Mouse (Mus musculus) spleen, embryonic (tissue): ENCODE results near the gene Erbin.

Source experiments
- CTCF ChIA-PET: fragments of 350-600 bp; sonication (Branson Sonifier 250); formaldehyde crosslinking; loops from one replicate; lab custom pipeline; 2022; lab: Charles Lee

Erbin gene

GRCm38 (mm10) chr13:103920261-103920932 lies at the start of gene Erbin:
Erbin (minus strand) TSS chr13:103920514.
- CTCF ChIA-PET, result no interaction called here

DNA sequence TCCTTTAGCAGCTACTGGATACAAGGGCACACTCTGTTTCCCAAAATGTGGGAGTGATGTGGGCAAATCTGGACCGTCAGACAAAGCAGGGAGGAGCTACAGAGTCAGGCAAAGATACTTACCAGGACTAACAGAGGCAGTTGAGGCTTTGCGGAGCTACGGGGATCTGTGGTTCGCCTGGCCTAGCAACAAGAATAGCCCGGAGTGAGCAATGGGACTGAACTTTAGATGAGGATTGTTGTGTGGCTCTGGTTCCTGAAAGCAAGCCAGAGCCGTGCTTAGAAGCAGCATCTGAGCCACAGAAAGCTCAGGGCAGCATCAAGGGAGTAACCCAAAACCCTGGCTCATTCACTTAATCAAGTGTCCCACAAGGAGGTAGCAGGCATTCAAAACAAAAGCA lies 49.6 kb upstream of the Erbin start:
- CTCF ChIA-PET, result no interaction called here

DNA sequence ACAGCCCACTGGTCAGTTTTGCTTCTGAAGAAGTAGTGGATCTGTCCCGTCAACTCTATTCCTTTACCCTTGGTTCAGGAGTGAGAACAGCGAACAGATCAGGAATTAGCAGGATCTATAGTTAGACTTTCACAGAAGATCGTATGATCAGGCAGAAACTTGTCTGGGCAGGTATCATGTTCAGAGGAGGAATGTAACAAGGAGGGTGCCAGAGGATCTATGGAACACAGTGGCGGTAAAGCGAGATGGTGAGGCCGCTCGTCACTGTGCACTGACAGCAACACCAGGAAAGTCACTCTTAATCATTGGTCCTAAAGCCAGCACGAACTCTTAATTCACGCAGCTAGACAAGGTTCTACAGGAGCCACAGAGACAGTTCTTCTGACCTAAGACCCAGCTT lies 47.7 kb upstream of the Erbin start:
- CTCF ChIA-PET, result no interaction called here

DNA sequence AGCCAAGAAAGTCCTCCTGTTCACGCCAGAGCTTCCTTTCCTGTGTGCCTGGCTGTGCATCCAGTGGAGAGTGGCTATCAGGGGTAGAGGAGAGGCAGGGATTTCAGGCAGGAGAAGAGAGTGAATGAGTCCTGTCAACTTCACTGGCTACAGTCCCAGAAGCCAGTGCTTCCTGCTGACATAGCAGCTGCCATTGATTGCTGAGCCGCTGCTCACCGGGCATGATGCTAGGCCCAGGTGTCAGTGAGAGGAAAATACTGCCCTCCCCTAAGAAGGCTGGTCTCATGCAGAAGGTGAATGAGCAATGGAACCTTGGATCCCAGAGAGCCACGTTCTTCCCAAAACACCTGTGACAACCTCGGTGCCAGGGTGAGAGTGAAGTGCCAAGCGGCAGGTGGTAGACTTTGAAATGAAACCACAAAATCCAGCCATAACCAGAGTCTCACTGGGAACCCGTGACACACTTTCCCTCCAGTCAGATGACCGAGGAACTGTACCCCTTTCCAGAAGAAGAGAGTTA lies 46.4 kb upstream of the Erbin start:
- CTCF ChIA-PET, result no interaction called here

- CTCF ChIA-PET, result no interaction called here
Observed at GRCm38 (mm10) chr13:103965187-103965586, 44.9 kb upstream of the Erbin start.

GRCm38 (mm10) chr13:103963094-103963493 lies 42.8 kb upstream of the Erbin start:
- CTCF ChIA-PET, result no interaction called here

GRCm38 (mm10) chr13:103959841-103960240 lies 39.5 kb upstream of the Erbin start:
- CTCF ChIA-PET, result no interaction called here

DNA sequence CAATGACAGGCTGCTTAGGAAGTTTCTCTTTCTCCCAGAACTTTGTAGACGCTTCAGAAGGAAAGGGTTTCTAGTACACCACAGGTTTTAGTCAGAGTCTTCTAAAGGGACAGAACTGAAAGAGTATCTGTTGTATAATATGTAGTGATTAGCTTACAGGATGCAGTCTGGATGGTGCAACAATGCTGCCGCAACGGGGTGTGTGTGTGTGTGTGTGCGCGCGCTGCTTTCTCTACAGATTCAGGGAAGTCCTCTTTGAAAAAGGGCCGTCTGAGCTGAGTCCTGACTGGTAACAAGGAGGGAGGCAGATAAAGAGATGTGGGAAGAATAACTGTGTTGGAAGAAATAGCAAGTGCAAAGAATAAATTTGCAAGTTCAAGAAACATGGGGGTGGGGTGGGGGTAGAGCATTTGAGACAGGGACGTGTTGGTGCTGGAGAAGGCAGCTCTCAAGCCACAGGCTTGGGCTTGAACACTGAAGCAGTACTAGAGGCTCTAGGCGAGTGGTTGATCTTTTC lies 38.4 kb upstream of the Erbin start:
- CTCF ChIA-PET, result interaction anchor here (0.6 kb wide), 1 partner anchor 69 kb away, joined by 4 read pairs; no protein-coding TSS in a partner anchor

GRCm38 (mm10) chr13:103957175-103957940 lies 37.0 kb upstream of the Erbin start:
- CTCF ChIA-PET, result interaction anchor here (0.5 kb wide), 1 partner anchor 472 kb away, joined by 3 read pairs; no protein-coding TSS in a partner anchor

GRCm38 (mm10) chr13:103955652-103956051 lies 35.3 kb upstream of the Erbin start:
- CTCF ChIA-PET, result interaction anchor here (0.7 kb wide), 1 partner anchor 632 kb away, joined by 3 read pairs; no protein-coding TSS in a partner anchor

DNA sequence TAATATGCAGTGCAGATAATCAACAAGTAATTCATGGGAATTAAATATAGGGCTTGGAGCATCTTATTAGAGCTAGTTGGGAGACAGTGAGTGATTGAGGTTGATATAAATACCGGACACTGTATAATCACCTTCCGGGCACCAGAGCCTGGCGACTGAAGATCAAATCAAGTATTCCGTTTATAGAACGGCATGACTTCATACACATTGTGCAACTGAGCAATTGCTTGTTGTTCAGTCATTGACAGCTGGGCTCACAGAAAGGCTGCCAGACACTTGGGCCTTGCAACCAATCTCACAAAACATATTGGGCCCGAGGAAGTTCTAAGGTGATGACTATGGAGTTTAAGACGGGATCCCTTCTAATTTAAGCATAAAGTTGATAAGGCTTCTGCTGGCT lies 31.1 kb upstream of the Erbin start:
- CTCF ChIA-PET, result no interaction called here

DNA sequence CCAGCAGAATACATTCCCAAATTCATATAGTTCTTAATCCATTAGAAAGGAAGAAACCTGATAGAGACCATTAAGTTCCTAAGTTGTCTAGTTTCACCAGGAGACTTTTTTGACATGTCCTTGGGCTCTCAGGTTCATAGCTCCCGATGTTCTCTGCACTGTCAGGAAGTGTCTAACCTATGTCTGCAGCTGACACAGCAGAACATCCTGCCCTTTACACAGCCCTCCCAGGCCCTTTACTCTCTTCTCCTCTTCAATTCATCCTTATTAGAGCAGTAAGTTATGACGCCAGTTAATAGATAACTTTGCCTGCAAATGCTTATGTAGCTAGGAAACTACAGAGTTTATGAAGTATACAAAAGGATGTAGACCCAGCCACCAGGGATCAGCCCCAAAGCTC lies 20.5 kb upstream of the Erbin start:
- CTCF ChIA-PET, result no interaction called here

DNA sequence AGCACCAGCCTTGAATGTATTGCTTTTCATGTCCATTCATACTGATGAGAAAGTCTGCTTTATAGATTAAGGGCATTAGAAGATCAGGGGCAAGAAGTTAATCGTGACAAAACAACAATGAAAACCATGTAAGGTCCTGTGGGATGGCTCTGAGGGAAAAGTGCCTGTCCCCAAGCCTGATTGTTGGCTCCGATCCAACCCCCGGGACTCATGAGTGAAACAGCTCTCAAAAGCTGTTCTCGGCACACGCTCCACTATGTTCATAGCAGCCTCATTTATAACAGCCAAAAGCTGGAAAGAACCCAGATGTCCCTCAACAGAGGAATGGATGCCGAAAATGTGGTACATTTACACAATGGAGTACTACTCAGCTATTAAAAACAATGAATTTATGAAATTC lies 4.3 kb upstream of the Erbin start:
- CTCF ChIA-PET, result no interaction called here

- CTCF ChIA-PET, result no interaction called here
Observed at GRCm38 (mm10) chr13:103923402-103924065, 3.2 kb upstream of the Erbin start.

- CTCF ChIA-PET, result no interaction called here
Observed at GRCm38 (mm10) chr13:103921831-103922380, 1.6 kb upstream of the Erbin start.

- CTCF ChIA-PET, result no interaction called here
Observed at GRCm38 (mm10) chr13:103920933-103921830, 868 bp upstream of the Erbin start.

DNA sequence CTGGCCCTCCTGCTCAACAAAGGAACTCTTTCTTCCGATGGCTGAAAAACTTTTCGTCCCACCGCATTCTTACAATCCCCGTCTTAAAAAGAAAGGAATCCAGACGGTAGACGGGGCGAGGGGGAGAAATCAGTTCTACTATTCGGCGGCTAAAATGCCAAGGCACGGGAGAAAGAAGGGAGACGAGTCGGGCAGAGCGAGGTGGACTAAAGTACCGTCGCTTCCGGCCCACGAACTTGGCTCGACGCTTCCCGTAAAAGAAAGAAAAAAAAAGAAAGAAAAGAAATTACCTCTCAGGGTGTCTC lies 406 bp downstream of the Erbin start:
- CTCF ChIA-PET, result interaction anchor here (0.8 kb wide), 1 partner anchor 843 kb away, joined by 3 read pairs; no protein-coding TSS in a partner anchor

DNA sequence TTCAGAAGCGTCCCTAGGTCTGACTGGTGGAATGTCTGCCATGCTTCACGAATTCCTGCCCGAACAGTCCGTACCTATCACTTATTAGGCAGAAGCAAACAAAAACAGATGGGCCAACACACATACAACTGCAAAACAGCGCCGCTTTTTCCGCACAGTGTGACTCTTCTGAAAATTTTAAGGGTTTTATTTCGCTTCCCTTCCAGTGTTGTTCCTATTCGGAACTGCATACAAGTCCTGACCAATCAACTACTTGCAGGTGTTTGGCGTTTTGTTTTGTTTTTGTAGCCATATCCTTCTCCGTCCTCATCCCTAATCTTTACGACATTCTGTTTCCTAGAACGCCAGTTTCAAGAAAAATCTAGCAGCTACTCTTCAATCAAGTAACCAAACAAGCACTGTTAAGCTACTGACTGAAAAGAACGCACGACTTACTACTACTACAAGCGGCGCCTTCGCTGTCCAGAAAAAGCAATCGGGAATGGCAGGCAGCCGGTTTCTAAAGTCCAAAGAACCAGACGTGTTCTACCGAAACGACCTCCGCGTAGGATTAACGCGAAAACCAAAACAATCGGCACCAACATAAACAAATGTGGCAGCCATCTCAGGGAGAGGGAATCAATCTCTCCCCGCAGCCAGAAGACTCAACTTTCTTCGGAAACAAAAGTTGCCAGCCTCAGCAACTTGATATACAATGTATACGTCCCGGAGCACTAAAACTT lies 919 bp downstream of the Erbin start:
- CTCF ChIA-PET, result interaction anchor here (0.8 kb wide), 1 partner anchor 844 kb away, joined by 3 read pairs; no protein-coding TSS in a partner anchor

DNA sequence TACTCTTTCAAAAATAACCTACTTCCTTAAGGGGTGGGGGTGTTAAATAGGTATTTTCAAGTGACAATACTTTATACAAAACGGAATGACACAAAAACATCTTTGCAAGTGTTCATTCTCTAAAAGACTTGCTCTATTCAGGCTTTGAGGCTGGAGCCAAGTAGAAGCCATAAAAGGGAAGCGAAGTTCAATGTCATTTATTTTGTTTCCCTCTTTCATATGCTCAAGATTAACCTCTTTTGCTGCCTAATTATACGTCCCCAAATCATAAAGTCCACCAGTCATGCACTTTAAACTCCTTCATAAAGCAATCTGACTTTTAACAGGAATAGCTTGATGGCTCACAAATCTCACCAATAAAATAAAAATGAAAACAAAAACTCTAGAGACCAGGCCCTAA lies 1.9 kb downstream of the Erbin start:
- CTCF ChIA-PET, result interaction anchor here (1.2 kb wide), 1 partner anchor 48 kb away, joined by 3 read pairs; no protein-coding TSS in a partner anchor
